Mouse (Mus musculus): ENCODE measurements at regions not wholly inside any gene's neighbourhood (a gene's known extent, or its start where the extent isn't known, plus 50 kb on each side); places are given as distances from the start of the nearest gene placed in this dataset.
A peak's percentile ranks its signal among the peaks of the same experiment; 100 is the strongest.

- no peak for DNase-seq (ENCODE audit: low spot score)
Measured at GRCm38 (mm10) chr16:75487915-75488314, 97.9 kb downstream of the Lipi start.

DNA sequence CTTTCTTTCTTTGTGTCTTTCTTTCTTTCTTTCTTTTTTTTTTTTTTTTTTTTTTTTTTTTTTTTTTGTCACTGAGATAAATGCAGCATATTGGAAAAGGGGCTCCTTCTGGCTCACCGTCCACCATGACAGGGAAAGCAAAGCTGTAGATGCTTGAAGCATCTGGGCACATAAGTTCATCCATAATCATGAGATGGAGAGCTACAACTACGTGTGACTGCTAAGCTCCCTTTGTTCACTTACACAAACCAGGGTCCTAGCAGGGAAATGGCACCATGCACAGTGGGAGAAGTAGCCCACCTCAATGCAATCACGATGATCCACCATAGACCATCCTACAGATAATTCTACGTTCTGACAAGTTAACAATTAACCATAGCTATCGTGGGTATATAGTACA, 102.0 kb downstream of the Lipi start:
- DNase-seq (ENCODE audit: low spot score) = no peak

- DNase-seq (ENCODE audit: low spot score) = no peak
Measured at GRCm38 (mm10) chr16:75465420-75465975, 120.4 kb downstream of the Lipi start.

GRCm38 (mm10) chr16:75462136-75462535, 123.7 kb downstream of the Lipi start:
- no peak for DNase-seq (ENCODE audit: low spot score)

DNA sequence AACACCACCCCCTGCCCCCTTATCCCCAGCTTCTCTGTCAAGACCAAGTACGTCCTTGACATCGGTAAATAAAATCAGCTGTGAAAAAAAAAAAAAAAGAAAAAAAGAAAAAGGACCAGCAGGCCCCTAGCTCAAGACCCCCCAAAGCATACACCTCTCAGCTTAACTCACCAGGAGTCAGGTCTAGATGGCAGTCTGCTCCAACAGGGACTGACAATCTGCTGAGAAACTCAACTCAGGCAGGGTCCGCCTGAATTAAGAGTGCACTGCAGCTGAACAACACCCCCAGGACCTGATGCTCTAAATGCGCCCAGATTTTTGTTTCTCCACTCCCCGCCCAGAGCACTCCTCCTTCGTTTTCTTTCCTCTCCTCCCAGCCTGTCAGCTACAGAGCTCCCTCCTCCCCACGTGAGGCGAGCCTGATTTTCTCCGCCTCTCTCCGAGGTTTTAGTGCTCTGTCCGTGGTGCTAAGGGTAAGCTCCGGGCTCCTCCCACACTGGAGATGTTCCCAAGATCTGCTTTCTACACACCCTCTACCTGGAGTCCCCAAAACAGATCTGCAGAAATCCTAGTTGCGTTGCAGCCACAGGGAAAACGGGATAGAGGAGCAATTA, 138.9 kb downstream of the Lipi start:
- DNase-seq (ENCODE audit: low spot score) = no peak

- DNase-seq (ENCODE audit: low spot score) = no peak
Measured at GRCm38 (mm10) chr16:75439296-75439695, 146.6 kb downstream of the Lipi start.

DNA sequence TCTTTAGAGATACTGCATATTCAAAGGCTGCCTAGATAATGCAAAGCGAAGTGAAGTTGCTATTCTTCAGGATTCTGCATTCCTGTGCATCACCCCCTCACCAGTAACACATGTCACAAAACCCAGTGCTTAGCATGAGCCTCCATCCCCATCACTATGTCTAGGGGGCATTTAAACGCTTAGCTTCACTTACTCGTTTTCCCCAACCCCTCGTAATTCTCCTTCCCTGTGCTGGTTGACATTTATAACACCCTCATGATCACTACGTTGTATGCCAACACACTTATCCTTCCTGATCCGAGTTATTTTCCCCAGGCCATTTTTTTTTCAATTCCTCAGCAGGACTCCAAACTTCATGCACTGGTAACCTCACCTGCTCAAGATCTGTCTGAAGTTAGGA, 152.6 kb downstream of the Lipi start:
- DNase-seq (ENCODE audit: low spot score) = no peak

DNA sequence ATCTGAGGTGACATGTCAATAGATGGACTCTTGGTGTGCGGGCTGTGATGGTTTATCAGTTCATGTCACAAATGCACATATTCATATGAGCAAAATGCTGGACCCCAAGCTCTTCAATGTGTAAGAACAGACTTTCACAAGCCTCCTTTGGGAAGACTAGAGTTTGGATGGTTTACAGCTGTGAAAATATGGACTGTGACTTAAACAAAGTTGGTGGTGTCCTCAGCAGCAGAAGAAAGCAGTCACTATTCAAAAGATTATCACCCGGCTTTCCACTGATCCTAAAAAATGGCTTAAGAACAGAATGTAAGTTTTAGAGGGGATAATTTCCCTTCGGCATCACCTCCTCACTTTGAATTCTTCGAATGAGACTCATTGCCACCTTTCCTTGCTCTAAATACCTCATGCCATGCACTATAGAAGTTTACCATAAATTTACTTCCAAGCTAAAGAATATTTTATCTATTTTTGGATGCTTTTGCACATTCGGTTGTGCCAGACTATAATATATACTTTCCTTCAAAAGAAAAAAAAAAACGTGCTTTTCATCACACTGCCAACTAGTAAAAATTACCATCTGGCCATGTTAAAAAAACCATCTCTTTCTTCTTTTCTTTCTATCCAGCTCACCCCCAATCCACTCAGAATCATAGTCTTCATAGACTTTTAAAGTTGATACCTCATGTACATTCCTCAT, 201.2 kb downstream of the Lipi start:
- DNase-seq (ENCODE audit: low spot score) = no peak

- DNase-seq (ENCODE audit: low spot score) = no peak
Measured at GRCm38 (mm10) chr16:75381191-75381590, 204.7 kb downstream of the Lipi start.

GRCm38 (mm10) chr16:75369700-75370099, 216.2 kb downstream of the Lipi start:
- no peak for DNase-seq (ENCODE audit: low spot score)

- no peak for DNase-seq (ENCODE audit: low spot score)
Measured at GRCm38 (mm10) chr16:75366727-75367126, 219.1 kb downstream of the Lipi start.

- no peak for DNase-seq (ENCODE audit: low spot score)
Measured at GRCm38 (mm10) chr16:75365361-75365994, 220.4 kb downstream of the Lipi start.

DNA sequence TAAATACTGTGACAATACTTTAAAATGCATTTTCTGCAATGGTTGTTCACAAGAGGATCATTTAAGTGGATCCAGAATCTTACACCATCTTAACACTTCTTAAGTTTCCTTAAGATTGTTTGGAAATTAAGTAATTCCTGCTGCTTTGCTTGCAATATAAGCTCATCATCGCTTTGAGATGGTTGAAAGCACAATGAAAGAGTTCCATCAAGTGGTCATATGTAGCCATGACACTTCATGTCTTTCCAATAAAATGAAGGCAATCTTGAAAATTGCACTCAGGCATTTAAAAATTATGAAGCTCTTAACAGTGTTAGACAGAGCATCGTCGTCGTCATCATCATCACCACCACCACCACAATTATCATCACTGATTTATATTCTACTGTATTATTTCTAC, 223.8 kb downstream of the Lipi start:
- DNase-seq (ENCODE audit: low spot score) = peak; percentile 7

GRCm38 (mm10) chr16:75360791-75361190, 225.1 kb downstream of the Lipi start:
- DNase-seq (ENCODE audit: low spot score) = no peak

DNA sequence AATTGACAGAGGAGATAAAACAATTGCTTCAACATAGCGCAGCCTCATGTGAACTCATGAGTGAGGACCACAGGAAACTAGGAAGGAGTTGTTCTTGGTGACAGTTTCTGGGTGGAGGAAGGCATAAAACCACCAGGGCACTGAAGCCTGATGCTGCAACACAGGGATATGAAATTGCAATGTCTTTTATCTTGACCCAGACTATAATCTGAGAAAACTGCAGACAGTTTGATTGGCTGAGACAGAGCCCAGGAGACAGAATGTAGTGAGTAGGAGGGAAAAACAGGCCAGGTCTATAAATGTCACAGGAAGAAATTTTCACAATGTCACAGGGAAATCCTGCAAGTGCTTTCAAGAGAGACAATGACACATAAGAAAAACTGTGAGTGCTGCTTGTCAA, 232.5 kb downstream of the Lipi start:
- DNase-seq (ENCODE audit: low spot score) = no peak

- peak; percentile 14 for DNase-seq (ENCODE audit: low spot score)
Measured at GRCm38 (mm10) chr16:75344201-75344927, 241.5 kb downstream of the Lipi start.

GRCm38 (mm10) chr16:75343028-75343901, 242.6 kb downstream of the Lipi start:
- peak; percentile 69 for DNase-seq (ENCODE audit: low spot score)

DNA sequence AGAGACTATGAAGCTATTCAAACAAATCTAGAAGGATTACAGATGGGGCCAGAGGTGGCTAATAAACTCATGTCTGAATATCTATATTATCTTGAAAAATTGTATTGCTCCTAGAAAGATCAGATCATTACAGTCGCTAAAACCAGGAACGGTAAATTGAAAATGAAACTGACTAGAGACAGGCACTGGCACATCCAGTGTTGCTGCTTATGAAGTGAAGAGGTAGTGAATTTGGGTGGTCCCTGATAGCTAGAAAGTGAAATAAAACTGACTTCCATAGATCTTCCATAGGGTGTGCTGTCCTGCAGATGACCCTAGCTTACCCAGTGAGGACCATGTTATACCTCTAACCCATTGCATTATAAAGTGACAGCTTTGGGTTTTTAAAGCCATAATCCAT, 251.6 kb downstream of the Lipi start:
- DNase-seq (ENCODE audit: low spot score) = no peak

GRCm38 (mm10) chr16:75333750-75334149, 252.1 kb downstream of the Lipi start:
- no peak for DNase-seq (ENCODE audit: low spot score)

DNA sequence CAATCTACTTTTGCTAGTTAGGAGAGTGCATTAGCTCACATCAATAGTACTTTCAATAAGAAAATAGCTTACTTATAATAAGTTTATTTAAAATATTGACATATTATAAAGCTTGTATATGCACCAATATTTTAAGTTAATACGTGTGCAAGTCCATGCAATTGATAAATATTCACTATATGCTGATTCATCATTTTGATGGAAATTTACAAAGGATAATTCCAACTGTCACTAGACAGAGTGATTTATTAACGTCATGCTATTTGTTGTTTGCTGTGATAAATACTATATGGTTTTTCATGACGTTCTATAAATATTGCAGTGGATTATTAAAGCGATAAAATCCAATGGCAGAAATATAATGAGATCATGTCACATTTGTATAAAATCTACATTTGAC, 253.0 kb downstream of the Lipi start:
- no peak for DNase-seq (ENCODE audit: low spot score)

DNA sequence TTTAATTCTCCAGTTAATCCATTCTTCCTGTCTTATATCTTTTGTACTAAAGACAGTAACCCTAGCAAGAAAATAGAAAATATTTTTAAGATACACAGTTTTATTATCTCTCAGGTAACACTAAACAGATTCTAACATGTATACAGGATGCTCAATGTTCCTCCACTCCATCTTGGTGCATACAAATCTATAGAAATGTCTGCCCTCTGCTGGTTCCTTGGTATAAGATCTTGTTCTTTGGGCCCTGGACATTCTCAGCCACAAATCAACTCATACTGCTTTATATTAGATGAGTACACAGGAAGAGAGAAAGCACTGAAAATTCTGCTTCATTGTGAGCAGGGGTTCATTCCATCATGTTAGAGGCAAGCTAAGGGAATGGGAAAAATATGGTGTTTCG, 260.6 kb downstream of the Lipi start:
- no peak for DNase-seq (ENCODE audit: low spot score)

GRCm38 (mm10) chr16:75304743-75305142, 281.1 kb downstream of the Lipi start:
- DNase-seq (ENCODE audit: low spot score) = no peak
